Mouse (Mus musculus) adrenal gland, adult (tissue): ENCODE results near the gene C530008M17Rik.
A peak's percentile ranks its signal among the peaks of the same experiment; 100 is the strongest.

ENCODE experiments used
- DNase-seq, 2 experiments: peaks; one replicate each; pipeline ENCODE4 v3.0.0; 2022 to 2023; ENCODE audit warnings: low spot score in 1 of 2; ENCODE audit not compliant: inconsistent age in 2 of 2

Gene C530008M17Rik

GRCm38 (mm10) chr5:76818807-76819206 lies 162.5 kb downstream of the C530008M17Rik start:
- DNase-seq = no peak

DNA sequence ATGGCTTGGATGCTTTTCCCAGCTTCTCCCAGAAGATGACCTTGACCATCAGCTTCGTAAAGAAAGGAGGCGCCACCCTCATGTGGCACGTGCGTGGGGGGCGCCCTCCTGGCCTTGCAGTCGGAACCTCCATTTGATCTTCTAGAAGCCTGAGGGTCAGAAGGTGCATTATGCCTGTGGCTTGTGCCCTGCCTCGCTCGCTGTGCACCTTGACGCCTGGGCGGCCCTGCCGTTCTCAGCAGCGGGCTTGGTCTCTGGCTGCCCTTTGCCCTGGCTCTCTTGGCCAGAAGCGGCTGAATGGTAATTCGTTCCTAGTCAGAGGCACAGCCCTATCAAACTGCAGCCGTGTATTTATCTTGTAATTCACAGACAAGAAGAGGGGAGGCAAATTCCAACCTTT lies 165.8 kb downstream of the C530008M17Rik start:
- DNase-seq = no peak

DNA sequence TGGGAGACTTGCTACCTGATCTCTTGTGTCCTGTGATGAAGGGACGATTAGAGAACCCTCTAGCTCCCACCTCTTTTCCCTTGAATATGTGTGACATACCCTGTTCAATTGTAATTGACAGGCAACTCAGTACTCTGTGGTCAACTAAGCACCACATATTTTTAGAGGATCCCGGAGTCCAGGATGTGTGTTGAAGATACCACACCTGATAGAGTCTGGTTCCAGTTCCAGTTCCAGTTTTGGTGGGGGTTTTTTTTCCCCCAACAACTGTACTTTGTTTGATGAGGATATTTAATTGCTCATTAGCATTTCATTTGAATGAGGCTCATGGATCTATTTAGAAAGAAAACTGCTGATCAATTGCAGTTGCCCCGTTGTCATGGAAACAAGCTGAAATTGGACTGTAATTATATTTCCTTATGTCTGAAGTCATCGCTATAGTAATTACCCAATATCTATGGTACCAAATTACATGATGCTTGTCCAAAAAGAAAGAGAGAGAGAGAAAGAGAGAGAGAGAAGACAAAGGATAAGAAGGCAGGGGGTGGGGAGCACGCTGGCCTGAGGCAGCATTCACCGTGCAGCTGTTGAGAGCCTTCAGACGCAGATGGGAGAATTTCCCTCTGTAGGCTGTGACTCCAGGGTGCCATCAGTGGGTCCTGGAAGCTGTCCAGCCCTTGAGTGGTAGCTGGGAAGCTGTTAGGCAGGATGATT lies 172.4 kb downstream of the C530008M17Rik start:
- no peak for DNase-seq

- DNase-seq = no peak
These were observed 176.4 kb downstream of the C530008M17Rik start for GRCm38 (mm10) chr5:76832529-76833210.

- DNase-seq = peak in 1 of 2 experiments; percentile 39
These were observed 180.7 kb downstream of the C530008M17Rik start for GRCm38 (mm10) chr5:76837018-76837417.

- peak; percentile 59 to 60 for DNase-seq
These were observed 183.5 kb downstream of the C530008M17Rik start for GRCm38 (mm10) chr5:76839786-76840185.

DNA sequence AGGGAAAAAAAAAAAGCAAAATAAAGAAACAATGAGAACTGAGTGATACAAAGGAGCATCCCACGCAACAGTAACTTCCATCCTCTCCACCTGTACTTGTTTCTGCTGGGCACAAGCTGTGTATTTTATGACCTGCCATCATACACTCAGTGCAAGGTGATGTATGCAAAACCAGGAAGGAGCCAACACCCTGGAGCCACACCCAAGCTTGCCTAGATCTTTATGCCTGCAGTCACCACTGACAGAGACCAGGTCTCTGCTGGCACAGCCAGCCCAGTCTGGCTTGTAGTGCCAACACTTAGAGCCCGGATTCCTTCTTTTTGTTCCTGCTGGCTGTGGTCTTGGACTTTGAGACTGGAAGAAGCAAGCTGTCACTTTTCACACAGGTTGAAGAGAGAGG lies 185.5 kb downstream of the C530008M17Rik start:
- no peak for DNase-seq

- DNase-seq = peak; percentile 68 to 86
These were observed 187.1 kb downstream of the C530008M17Rik start for GRCm38 (mm10) chr5:76843448-76843847.

- peak; percentile 69 to 83 for DNase-seq
These were observed 187.6 kb downstream of the C530008M17Rik start for GRCm38 (mm10) chr5:76843851-76844419.

- DNase-seq = peak in 1 of 2 experiments; percentile 51
These were observed 188.4 kb downstream of the C530008M17Rik start for GRCm38 (mm10) chr5:76844618-76845186.

- DNase-seq = peak; percentile 72 to 82
These were observed 190.8 kb downstream of the C530008M17Rik start for GRCm38 (mm10) chr5:76847106-76847505.

DNA sequence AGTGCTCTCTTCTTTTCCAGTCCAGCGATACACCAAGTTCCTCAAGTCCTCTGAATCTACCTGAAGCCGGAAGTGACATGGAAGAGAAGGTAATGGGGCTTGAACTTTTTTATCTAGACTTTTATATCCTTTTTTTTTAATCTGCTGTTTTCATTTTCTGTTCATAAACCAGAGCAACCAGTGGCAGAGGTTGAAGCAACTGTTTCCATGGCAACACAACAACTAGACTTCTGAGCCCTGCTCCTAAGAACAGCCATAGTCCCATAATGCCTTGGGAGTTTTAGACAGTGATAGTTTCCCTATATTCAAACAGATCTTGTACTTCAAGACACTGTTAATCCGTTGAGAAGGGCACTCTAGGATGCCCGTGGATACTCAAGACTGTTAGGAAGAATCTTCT lies 195.0 kb downstream of the C530008M17Rik start:
- no peak for DNase-seq

DNA sequence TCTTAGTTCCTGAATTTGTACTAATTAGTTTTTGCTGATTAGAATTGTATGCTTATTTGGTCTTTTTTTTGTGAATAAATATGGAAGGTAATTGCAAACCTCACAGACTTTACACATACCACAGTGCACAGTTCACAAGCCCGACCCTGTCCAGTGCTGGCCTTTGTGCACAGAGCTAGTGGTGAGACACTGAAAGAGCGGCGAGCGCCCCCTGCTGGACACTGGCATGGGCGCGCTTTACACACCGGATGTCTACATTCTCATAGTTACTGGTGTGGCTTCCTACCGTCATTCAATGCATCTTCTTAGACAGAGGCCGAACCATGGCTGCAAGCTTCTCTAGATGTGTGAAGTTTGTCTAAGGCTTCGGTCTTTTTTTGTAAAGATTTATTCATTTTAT lies 197.2 kb downstream of the C530008M17Rik start:
- peak; percentile 82 to 93 for DNase-seq

DNA sequence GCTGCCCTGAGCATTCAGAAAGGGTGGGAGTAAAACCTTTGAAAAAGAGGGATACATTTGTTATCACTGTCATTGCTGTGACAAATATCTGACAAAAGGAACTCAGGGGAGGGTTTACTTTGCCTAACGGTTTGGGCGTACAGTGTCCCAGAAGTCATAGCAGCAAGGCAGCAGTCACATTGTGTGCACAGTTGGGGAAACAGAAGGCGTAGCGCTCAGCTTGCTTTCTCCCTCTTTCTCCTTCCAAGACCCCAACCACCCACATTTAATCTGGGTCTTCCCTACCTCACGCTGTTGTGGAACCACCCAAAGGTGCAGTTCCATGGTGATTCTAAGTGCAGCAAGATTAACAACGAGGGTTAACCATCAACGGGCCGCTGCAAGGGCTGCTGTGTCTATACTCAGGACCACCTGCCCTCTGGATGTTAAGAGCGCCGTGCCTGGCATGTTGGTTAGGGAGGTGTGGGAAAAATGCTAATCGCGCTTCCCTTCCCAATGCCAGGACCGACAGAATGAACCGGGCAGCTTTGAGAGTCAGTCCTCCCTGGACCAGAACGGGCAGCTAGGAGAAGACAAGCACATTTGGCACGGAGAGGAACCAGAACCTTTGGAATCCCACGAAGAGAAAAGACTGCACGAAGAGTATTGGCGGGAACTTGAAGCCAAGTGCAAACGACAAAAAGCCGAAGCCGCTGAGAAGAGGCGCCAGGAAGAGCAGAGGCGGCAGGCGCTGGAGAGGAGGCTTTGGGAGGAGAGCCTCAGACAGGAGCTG lies 199.7 kb downstream of the C530008M17Rik start:
- no peak for DNase-seq

GRCm38 (mm10) chr5:76857103-76858015 lies 201.0 kb downstream of the C530008M17Rik start:
- DNase-seq = peak; percentile 30 to 54

DNA sequence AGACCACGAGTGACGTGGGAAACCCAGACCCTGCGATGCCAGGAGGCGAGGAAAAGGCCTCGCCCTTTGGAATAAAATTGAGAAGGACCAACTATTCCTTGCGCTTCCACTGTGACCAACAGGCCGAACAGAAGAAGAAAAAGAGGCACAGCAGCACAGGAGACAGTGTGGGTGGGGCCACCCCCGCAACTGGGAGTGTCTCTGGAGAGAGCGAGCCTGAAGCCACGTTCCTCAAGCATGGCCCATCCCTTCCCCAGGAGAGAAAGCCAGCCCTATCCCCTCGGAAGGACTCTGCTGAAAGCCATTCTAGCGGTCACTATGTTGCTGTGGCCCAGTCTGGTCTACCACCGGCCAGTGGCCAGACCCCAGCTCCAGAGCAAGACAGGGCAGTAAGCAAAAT lies 202.1 kb downstream of the C530008M17Rik start:
- DNase-seq = no peak

- DNase-seq = no peak
These were observed 210.5 kb downstream of the C530008M17Rik start for GRCm38 (mm10) chr5:76866819-76867218.

DNA sequence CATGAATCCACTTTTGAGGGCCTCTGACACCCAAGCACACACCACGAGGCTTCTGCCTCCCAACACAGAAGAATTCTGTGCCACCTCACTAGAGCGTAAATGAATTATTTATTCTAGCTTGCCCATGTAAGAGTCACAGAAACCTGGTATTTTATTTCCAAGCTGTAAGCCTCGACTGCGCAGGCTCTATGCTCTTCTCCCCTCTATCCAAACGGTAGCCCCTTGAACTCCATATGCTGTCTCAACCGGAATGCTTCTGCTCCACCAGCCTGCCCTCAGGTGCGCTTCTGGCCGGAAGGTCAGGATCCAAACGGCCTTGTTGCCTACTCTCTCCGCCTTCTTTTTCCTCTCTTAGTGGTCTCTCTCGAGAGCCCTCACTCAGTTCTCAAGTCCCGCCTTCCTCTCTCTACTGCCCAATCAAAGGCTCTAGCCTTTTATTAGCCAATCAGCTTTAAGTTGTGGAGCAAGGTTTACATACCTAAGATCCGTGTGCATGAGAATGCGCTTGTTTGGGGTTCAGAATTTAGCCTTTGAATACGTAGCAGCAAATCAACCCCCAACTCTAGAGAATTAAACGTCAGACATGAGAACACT lies 212.5 kb downstream of the C530008M17Rik start:
- peak; percentile 21 to 69 for DNase-seq

- no peak for DNase-seq
These were observed 213.2 kb downstream of the C530008M17Rik start for GRCm38 (mm10) chr5:76869553-76869952.
